Mouse (Mus musculus) cerebellum, postnatal 4 days (tissue): Measurements from ENCODE around the gene Ncbp1.
"Not testable (repeated sequence)": the region's sequence is repeated elsewhere in the genome, so short reads cannot be mapped to it uniquely, and the experiment has no call there.

Experiments
- DNase-seq, 2 experiments: peaks; one replicate each; pipeline ENCODE4 v3.0.0; 2022; ENCODE audit warnings: low spot score in 2 of 2, mixed read lengths in 1 of 2

Ncbp1 gene

GRCm38 (mm10) chr4:46129311-46130004, 9.0 kb upstream of the Ncbp1 start:
- DNase-seq: no peak

GRCm38 (mm10) chr4:46130221-46130620, 8.2 kb upstream of the Ncbp1 start:
- peak in 1 of 2 experiments; percentile 60 for DNase-seq

GRCm38 (mm10) chr4:46131791-46132190, 6.6 kb upstream of the Ncbp1 start:
- no peak for DNase-seq

DNA sequence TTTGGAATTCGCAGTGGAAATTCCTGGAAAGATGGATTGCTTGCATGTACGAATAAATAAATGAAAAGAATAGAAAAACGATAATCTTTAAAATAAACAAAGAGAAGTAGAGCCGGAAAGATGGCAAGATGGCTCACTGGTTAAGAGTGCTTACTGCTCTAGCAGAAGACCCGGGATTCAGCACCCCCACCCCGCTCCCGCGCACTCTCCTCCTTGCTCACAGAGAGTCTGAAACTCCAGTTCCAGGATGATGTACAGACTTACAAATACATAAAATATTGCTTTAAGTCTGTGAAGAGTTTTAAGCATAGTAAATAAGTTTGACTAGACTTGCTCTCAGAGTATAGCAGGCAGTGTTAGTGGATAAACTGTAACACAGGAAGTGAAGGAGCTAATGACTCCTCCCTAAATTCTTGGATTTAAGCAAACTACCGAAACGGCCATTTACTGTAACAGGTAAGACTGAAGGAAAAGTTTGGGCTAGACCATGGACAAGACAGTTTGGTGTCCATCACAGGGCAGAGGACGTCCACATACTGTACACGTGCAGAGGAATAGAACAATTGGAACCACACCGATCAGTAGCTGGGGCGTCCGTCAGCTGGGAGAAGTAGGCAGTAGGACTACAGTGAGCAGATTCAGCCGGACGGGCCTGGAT, 655 bp upstream of the Ncbp1 start:
- DNase-seq: no peak

DNA sequence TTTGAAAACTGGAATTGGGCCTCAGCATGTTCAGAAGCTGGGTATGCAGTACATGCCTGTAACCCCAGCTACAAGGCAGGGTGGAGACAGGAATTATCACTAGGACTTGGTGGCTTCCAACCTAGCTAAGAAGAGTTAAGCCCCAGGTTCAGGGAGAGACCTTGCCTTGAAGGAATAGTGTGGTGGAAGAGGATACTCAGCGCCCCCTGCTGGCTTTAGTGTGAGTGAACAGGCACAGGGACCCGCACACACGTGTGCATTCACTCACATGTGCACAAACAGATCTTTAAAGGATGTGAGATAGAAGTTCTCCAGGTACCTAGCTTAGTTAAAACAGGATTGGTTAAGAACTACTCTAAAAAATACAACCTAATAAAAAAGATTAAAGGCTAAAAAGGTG, 5.9 kb downstream of the Ncbp1 start:
- DNase-seq: no peak

- no peak for DNase-seq
These were observed 8.5 kb downstream of the Ncbp1 start for GRCm38 (mm10) chr4:46146881-46147280.

- DNase-seq: no peak
These were observed 13.6 kb downstream of the Ncbp1 start for GRCm38 (mm10) chr4:46151903-46152544.

DNA sequence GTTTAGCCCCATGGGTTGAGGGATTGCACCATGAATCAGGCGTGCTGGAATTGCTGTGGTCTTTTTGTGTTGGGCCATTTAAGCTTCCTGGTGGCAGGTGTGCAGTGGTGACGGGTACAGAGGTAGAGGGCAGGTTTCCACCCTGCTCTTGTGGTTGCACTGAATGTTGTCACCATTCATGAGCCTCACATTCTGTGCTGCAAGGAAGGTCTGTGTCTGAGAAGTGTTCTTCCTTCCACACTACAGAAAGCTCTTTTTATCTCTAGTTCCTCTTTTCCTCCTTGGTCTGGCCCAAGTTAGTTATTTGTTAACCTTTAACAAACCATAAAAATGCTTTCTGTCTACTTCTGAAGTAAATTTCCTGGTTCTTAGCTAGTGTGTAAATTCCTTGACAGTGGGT, 25.6 kb downstream of the Ncbp1 start:
- DNase-seq: no peak

GRCm38 (mm10) chr4:46165831-46166230, 27.4 kb downstream of the Ncbp1 start:
- no peak for DNase-seq

GRCm38 (mm10) chr4:46171761-46172160, 33.3 kb downstream of the Ncbp1 start:
- no peak for DNase-seq

DNA sequence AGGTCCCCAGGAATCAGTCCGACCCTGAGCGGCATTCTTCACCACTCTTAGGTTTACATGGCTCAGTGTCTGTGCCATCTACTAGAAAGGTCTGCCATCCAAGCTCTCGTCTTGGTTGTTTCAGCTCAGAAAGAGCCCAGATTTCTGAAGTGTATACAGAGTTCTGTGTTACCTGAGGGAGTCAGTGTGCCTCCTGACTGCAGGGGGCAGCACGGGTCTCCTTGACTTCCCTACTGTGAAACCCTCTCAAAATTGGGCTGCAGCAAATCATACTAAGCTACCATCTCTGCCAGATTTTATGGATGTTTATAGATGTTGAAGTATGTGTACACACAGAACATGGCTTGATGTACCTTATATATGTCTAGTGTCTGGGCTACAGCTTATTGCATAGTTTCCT, 37.9 kb downstream of the Ncbp1 start:
- no peak for DNase-seq

- DNase-seq: no peak
These were observed 38.6 kb downstream of the Ncbp1 start for GRCm38 (mm10) chr4:46177018-46177417.

- no peak for DNase-seq
These were observed 39.1 kb downstream of the Ncbp1 start for GRCm38 (mm10) chr4:46177496-46177895.

DNA sequence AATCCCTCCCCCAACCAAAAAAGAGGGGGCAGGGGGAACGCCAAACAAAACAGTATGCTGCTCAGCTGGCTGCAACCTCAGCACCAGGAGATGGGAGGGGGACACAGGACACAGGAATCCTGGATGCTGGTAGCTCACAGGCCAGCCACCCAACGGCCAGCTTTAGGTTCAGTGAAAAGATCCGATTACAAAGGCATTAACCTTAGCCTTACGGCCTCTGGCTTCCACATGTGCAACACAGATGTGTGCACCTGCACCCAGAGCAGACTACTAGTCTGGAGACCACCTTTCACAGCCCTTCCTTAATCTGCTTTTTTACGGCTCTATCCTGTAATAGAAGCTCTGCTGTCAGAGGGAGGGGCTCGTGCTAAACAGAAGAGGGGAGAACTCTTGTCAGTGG, 42.8 kb downstream of the Ncbp1 start:
- DNase-seq: no peak

- no peak for DNase-seq
These were observed 43.8 kb downstream of the Ncbp1 start for GRCm38 (mm10) chr4:46182181-46182580.

- no peak for DNase-seq
These were observed 47.0 kb downstream of the Ncbp1 start for GRCm38 (mm10) chr4:46185423-46185822.

DNA sequence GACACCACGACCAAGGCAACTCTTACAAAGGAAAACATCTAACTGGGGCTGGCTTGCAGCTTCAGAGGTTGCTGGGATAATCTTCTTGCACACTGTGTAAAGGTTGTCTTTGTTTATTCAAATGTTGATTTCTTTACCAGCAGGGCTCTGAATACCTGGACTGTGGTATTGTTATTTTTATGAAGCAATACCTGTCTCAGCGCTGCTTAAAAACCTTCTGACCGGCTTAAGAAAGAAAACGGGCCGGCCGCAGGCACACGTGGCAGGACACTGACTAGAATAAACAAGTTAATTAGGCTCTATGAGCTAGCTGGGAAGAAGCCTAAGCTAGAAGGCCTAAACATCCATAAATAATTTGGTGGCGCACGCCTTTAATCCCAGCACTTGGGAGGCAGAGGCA, 47.5 kb downstream of the Ncbp1 start:
- no peak for DNase-seq

- no peak for DNase-seq
These were observed 48.1 kb downstream of the Ncbp1 start for GRCm38 (mm10) chr4:46186466-46186865.

- DNase-seq: not testable (repeated sequence)
These were observed 53.6 kb downstream of the Ncbp1 start for GRCm38 (mm10) chr4:46192011-46192410.

DNA sequence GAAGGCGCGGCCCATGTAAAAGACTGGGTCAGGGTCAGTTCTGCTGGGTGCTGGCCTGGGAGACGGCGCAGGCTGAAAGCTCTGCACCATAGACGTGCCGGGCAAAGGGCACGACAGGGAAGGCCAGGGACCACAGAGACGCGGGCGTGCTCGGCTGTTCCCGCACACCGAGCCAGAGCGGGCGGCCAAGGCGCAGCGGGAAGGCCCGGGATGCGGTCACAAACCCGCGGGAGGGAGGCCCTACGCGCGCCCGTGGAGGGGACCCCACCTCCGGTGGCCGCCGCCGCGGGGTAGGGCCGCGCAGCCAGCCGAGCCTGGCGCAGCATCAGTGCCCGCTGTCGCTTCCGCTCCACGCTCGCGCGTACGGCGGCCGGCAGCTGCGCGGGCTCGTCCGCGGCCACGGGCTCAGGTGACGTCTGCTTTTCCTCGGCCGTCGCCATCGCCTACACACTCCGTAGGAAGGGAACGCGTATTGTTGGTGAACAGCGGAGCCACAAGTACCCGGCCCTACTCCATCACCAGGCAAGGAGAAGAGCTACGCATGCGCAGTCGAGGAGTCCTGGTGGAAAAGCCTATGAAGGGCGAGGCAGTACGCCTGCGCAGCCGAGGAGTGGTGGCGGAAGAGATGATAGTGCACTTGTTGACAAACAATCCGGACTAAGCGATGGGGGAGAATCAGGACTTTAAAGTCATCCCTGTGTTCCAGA, 57.5 kb downstream of the Ncbp1 start, which contains the start of gene Xpa:
Gene Xpa, minus strand, starts transcription at position 531 of the 707 bp plus-strand sequence.
- DNase-seq: peak; percentile 84 to 93

- DNase-seq: no peak
These were observed 58.1 kb downstream of the Ncbp1 start for GRCm38 (mm10) chr4:46196513-46196912.

- DNase-seq: no peak
These were observed 59.7 kb downstream of the Ncbp1 start for GRCm38 (mm10) chr4:46198064-46198463.
